Mouse (Mus musculus): ENCODE measurements around the gene Vps45. TPM values are rescaled to one million over a fixed set of nuclear protein-coding genes. Genes with fewer than 3 reads are reported as not detected.
A peak's percentile ranks its signal among the peaks of the same experiment; 100 is the strongest.
"Not testable (repeated sequence)": the region's sequence is repeated elsewhere in the genome, so short reads cannot be mapped to it uniquely, and the experiment has no call there.

Gene Vps45
- total RNA-seq, 2 experiments from 2014 or later, result 41.8 to 47.1 TPM

- intact Hi-C loops (cut with DNase I), result no loop called here
- no peak for DNase-seq (ENCODE audit: low spot score in 2 of 2)
Observed at GRCm38 (mm10) chr3:95986984-95987383, 71.3 kb downstream of the Vps45 start.

GRCm38 (mm10) chr3:95986001-95986622 lies 72.2 kb downstream of the Vps45 start:
- intact Hi-C loops (cut with DNase I), result no loop called here
- DNase-seq (ENCODE audit: low spot score in 2 of 2), result peak; percentile 64 to 94

- peak; percentile 64 to 91 for DNase-seq (ENCODE audit: low spot score in 2 of 2)
- intact Hi-C loops (cut with DNase I), result no loop called here
Observed at GRCm38 (mm10) chr3:95985209-95986000, 72.9 kb downstream of the Vps45 start.

- intact Hi-C loops (cut with DNase I), result no loop called here
- no peak for DNase-seq (ENCODE audit: low spot score in 2 of 2)
Observed at GRCm38 (mm10) chr3:95982129-95982528, 76.1 kb downstream of the Vps45 start.

GRCm38 (mm10) chr3:95980276-95980970 lies 77.8 kb downstream of the Vps45 start:
- no peak for DNase-seq (ENCODE audit: low spot score in 2 of 2)

GRCm38 (mm10) chr3:95978265-95978664 lies 80.0 kb downstream of the Vps45 start:
- intact Hi-C loops (cut with DNase I), result no loop called here

More at GRCm38 (mm10) chr3:95980276-95980970, 77.8 kb downstream of the Vps45 start:
- intact Hi-C loops (cut with DNase I), result no loop called here

GRCm38 (mm10) chr3:95977587-95977986 lies 80.7 kb downstream of the Vps45 start:
- intact Hi-C loops (cut with DNase I); DNase-seq (ENCODE audit: low spot score in 2 of 2): not testable (repeated sequence)

More at GRCm38 (mm10) chr3:95978265-95978664, 80.0 kb downstream of the Vps45 start:
- DNase-seq (ENCODE audit: low spot score in 2 of 2), result no peak

- no peak for DNase-seq (ENCODE audit: low spot score in 2 of 2)
- intact Hi-C loops (cut with DNase I), result no loop called here
Observed at GRCm38 (mm10) chr3:95977079-95977478, 81.2 kb downstream of the Vps45 start.

GRCm38 (mm10) chr3:95972873-95973634 lies 85.2 kb downstream of the Vps45 start:
- intact Hi-C loops (cut with DNase I), result no loop called here
- DNase-seq (ENCODE audit: low spot score in 2 of 2), result no peak

- intact Hi-C loops (cut with DNase I), result no loop called here
Observed at GRCm38 (mm10) chr3:95972251-95972872, 85.9 kb downstream of the Vps45 start.

GRCm38 (mm10) chr3:95970661-95971060 lies 87.6 kb downstream of the Vps45 start:
- not testable (repeated sequence) for DNase-seq (ENCODE audit: low spot score in 2 of 2)

More at GRCm38 (mm10) chr3:95972251-95972872, 85.9 kb downstream of the Vps45 start:
- DNase-seq (ENCODE audit: low spot score in 2 of 2), result no peak

GRCm38 (mm10) chr3:95969277-95969676 lies 89.0 kb downstream of the Vps45 start:
- DNase-seq (ENCODE audit: low spot score in 2 of 2), result no peak
- intact Hi-C loops (cut with DNase I), result loop anchor here (5.0 kb wide), 1 partner anchor 178 kb away; no protein-coding TSS in a partner anchor

More at GRCm38 (mm10) chr3:95970661-95971060, 87.6 kb downstream of the Vps45 start:
- intact Hi-C loops (cut with DNase I), result not testable (repeated sequence)

GRCm38 (mm10) chr3:95965518-95966451 lies 92.5 kb downstream of the Vps45 start:
- intact Hi-C loops (cut with DNase I), result loop anchor here (1.0 to 5.0 kb wide), 2 partner anchors 87 to 182 kb away; no protein-coding TSS in a partner anchor
- peak; percentile 52 to 84 for DNase-seq (ENCODE audit: low spot score in 2 of 2)

- no peak for DNase-seq (ENCODE audit: low spot score in 2 of 2)
- intact Hi-C loops (cut with DNase I), result no loop called here
Observed at GRCm38 (mm10) chr3:95963681-95964080, 94.6 kb downstream of the Vps45 start.

- intact Hi-C loops (cut with DNase I), result no loop called here
- DNase-seq (ENCODE audit: low spot score in 2 of 2), result no peak
Observed at GRCm38 (mm10) chr3:95963230-95963629, 95.0 kb downstream of the Vps45 start.

- intact Hi-C loops (cut with DNase I); DNase-seq (ENCODE audit: low spot score in 2 of 2): not testable (repeated sequence)
Observed at GRCm38 (mm10) chr3:95962182-95962581, 96.1 kb downstream of the Vps45 start.

GRCm38 (mm10) chr3:95959807-95960206 lies 98.5 kb downstream of the Vps45 start:
- no peak for DNase-seq (ENCODE audit: low spot score in 2 of 2)
- intact Hi-C loops (cut with DNase I), result no loop called here

- intact Hi-C loops (cut with DNase I), result no loop called here
- no peak for DNase-seq (ENCODE audit: low spot score in 2 of 2)
Observed at GRCm38 (mm10) chr3:95959082-95959481, 99.2 kb downstream of the Vps45 start.

Measured in left cerebral cortex, postnatal 25 days (tissue).